Mouse (Mus musculus) adrenal gland, postnatal 4 days (tissue): ENCODE measurements around the gene Olfr1410. TPM values are rescaled to one million over a fixed set of nuclear protein-coding genes. Genes with fewer than 3 reads are reported as not detected.

Source experiments
- DNase-seq, 2 experiments: peaks; one replicate each; pipeline ENCODE4 v3.0.0; 2021 to 2022; ENCODE audit warnings: low spot score in 2 of 2, mixed read lengths in 2 of 2
- total RNA-seq, 2 experiments: library from RNA; stranded (reverse); gene quantifications; 2 replicates each; pipeline ENCODE4 v1.2.3; 2021

Gene Olfr1410
- total RNA-seq, 2 experiments from 2014 or later, result not detected

DNA sequence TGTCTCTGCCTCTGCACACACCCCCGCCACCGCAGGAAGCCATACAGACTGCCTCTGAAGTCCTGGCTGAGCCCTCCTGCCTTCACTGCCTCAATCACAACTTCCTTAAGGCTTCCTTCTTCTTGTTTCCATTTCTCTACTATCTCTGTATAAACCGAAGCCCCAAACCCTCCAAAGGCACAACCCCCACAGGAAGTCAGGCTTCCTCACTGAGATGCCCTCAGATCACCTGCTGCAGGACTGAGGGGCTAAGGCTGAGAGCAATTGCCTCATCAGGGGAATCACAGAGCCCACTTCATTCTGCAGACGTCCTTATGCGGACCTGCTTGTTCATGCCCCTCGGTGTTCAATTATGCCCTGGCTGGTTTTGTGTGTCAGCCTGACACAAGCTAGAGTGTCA lies 34.8 kb downstream of the Olfr1410 start:
- DNase-seq, result no peak

- peak; percentile 75 to 77 for DNase-seq
Measured at GRCm38 (mm10) chr1:92641514-92642272, 36.1 kb downstream of the Olfr1410 start, which contains the start of gene Cops9. TSS of gene Cops9 (minus strand) at chr1:92641985.

DNA sequence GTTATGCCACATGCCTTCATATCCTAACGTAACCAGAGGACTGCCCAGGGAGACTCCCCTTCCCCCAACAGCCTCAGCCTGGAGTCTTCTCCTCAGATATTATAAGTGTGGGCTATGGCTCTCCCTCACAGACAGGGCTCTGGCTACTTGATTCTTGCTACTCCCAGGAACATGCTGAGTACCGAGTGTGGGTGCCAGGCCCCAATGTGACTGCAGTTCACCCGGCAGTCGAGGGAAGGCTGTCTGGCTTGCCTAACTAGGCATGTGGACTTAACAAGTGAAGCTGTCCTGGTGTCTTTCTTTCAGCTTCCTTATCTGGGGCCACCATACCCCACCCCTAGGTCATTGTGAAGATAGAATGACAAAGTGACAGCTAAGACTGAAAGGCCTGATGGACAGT lies 38.1 kb downstream of the Olfr1410 start:
- DNase-seq, result no peak

DNA sequence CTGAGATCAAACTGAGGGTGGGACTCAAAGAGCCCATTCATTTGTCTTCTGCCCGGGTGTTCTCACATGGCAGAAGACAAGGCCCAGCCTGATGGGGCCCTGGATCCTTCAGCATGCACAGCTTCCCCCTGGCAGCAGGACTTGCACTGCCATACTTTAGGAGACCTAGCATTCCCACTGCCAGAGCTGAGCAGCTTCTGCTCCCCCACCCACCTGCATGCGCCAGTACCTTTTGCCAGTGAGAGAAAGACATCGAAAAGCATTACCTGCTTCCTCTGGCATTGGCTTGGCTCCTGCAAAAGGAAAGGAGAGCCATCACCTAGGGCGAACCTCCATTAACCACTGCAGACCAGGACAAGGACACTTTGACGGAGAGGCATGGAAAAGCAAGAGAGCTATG lies 39.3 kb downstream of the Olfr1410 start:
- no peak for DNase-seq

- DNase-seq, result no peak
Measured at GRCm38 (mm10) chr1:92646111-92646510, 40.5 kb downstream of the Olfr1410 start.

GRCm38 (mm10) chr1:92646601-92647000 lies 41.0 kb downstream of the Olfr1410 start:
- no peak for DNase-seq

- no peak for DNase-seq
Measured at GRCm38 (mm10) chr1:92647026-92647425, 41.4 kb downstream of the Olfr1410 start.

DNA sequence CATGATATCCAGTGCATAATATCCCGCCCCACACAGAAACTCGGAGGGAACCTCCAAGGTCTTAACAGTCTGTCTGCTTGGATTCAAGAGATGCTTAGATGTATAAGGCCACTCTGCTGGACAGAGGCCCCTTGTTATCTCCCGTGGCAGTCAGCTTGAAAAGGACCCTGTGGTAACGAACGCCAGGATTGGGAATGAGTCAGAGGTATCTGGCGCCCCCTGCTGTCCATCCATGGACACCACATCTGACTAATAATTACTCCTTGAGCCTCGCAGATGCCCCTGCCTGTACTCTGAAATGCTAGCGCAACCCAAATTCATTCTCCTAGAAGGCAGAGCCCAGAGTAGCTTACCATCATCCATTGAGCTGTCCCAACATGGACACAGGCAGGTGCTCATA lies 42.2 kb downstream of the Olfr1410 start:
- peak; percentile 49 to 70 for DNase-seq

DNA sequence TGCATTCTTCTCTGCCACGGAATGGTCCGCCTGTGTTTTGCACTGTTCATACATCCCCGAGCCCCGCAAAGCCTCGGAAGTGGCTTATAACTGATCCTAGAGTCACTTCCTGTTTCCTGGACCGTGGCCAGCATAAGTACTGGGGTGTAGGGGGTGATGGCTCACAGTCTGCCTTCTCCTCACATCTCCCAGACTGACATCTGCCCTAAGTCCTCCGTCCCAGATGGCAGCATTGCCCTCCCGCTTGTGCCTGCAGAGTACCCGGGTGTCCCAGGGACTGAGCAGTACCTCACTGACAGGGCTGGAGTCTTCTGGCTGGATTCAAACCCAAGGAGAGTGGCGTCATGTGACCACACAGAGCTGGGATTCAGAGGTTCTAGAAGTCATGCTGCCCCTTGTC lies 42.6 kb downstream of the Olfr1410 start:
- no peak for DNase-seq

GRCm38 (mm10) chr1:92648673-92649072 lies 43.1 kb downstream of the Olfr1410 start, which contains the start of gene Otos:
TSS of gene Otos (minus strand) at chr1:92648841.
- peak; percentile 51 to 52 for DNase-seq

DNA sequence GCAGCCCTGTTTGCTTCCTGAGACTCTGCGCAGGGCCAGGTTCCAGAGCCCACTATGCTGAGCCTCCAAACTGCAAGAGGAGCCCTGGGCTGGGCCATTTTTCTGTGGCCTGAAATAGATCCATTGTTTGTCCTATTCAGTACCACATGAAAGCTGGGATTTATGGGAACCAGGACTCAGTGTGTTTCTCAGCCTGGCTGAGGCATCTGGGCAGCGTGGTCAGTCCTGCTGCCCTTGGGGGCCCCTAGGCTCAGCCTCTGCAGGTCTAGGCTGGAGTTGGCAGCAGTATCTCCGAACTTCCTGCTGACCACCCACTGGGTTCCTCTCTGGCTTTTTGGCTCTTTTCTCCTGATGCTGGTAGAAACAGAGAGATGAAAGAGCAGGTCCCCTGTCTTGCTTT lies 45.9 kb downstream of the Olfr1410 start:
- no peak for DNase-seq

- no peak for DNase-seq
Measured at GRCm38 (mm10) chr1:92653179-92653578, 47.6 kb downstream of the Olfr1410 start.

DNA sequence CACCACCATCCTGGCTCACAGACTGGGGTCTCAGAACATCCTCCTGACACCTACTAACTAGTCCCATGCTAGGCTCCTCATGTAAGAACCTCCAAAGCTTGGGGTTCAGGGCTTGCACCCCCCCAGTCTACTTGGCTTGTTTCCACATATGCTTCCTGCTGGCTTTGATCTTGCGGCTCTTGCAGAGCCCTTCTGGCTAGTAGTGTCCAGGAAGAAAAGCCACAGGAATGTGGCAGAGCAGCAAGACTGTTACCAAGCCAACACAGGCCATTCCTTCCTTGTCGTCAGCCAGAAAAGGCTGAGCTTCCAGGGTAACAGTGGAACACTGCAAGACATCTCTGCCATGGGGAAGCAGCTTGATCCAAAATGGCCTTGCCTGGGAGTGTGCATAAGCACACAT lies 49.1 kb downstream of the Olfr1410 start:
- no peak for DNase-seq

- no peak for DNase-seq
Measured at GRCm38 (mm10) chr1:92657025-92657820, 51.6 kb downstream of the Olfr1410 start.

DNA sequence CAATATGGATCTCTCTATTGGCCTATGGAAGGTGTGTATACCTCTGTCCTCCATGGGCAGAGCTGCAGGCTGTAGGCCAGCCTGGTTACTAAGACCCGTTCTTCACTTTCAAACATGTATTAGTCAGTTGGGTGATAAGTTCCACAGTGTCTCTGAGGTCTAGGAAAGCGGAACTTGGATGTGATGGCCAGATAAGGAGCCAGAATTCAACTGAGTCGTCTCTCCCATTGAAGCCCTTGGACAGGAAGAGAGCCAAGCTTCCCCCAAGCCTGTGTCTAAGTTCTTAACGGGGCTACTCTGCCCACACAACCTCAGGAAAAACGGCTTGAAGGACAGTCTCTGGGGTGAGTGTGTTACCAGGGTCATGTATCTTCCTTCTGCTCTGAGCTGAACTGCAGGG lies 53.8 kb downstream of the Olfr1410 start:
- no peak for DNase-seq

Other genes with a start within 250 kb of the Olfr1410 start
- gene Ndufa10, start 131.9 kb upstream of the Olfr1410 start, total RNA-seq, result 100 to 1,000 TPM; 250 to 282 TPM
- gene Olfr1416, start 120.7 kb upstream of the Olfr1410 start, total RNA-seq, result not detected
- not detected for gene Olfr1415, start 109.7 kb upstream of the Olfr1410 start, total RNA-seq
- gene Olfr1414, start 87.1 kb upstream of the Olfr1410 start, total RNA-seq, result under 1 TPM in 1 of 2 experiments, not detected in 1; 0.08 TPM
- not detected for gene Olfr1413, start 34.5 kb upstream of the Olfr1410 start, total RNA-seq
- gene Olfr1412, start 20.0 kb upstream of the Olfr1410 start, total RNA-seq, result not detected
- gene Olfr1411, start 11.4 kb upstream of the Olfr1410 start, total RNA-seq, result not detected
- gene Olfr12, start 12.0 kb downstream of the Olfr1410 start, total RNA-seq, result not detected
- gene Cops9, start 36.2 kb downstream of the Olfr1410 start, total RNA-seq, result 100 to 1,000 TPM; 292 to 315 TPM
- gene Otos, start 43.1 kb downstream of the Olfr1410 start, total RNA-seq, result under 1 TPM; 0.34 to 0.59 TPM
- 10 to 100 TPM; 71.4 to 73.2 TPM for gene Gpc1, start 225.9 kb downstream of the Olfr1410 start, total RNA-seq